Mouse (Mus musculus) embryonic facial prominence, embryonic 10.5 days (tissue): ENCODE results near the gene Tmco3. TPM values are rescaled to one million over a fixed set of nuclear protein-coding genes. Genes with fewer than 3 reads are reported as not detected.

Experiments
- DNase-seq: peaks from one replicate; pipeline ENCODE4 v3.0.0-alpha.2; 2017; ENCODE audit warnings: low spot score
- H3K27ac ChIP-seq: fragments of 300-500 bp; sonication (generic); replicated peaks from 2 replicates; pipeline ENCODE4 v1.5.1; 2016; ENCODE audit warnings: mild to moderate bottlenecking
- H3K27me3 ChIP-seq: fragments of 300-500 bp; sonication (generic); replicated peaks from 2 replicates; pipeline ENCODE4 v1.6.1; 2016; ENCODE audit warnings: low read depth, mild to moderate bottlenecking; ENCODE audit not compliant: poor library complexity, severe bottlenecking
- H3K36me3 ChIP-seq: fragments of 300-500 bp; sonication (generic); replicated peaks from 2 replicates; pipeline ENCODE4 v1.6.1; 2016; ENCODE audit warnings: mild to moderate bottlenecking, moderate library complexity
- H3K4me1 ChIP-seq: fragments of 300-500 bp; sonication (generic); 2 replicates; pipeline ENCODE4 v1.6.1; 2016
- H3K4me3 ChIP-seq: fragments of 300-500 bp; sonication (generic); 2 replicates; pipeline ENCODE4 v1.5.1; 2016; ENCODE audit warnings: mild to moderate bottlenecking, moderate library complexity
- H3K9me3 ChIP-seq: fragments of 300-500 bp; sonication (generic); 2 replicates; pipeline ENCODE4 v1.6.1; 2016; ENCODE audit warnings: mild to moderate bottlenecking
- whole genome bisulfite sequencing: fragments of 180-500 bp; shearing (Covaris S2); methylation state at CpG from one replicate; pipeline ENCODE4 v1.1.7; 2016; 5-methylcytosine and 5-hydroxymethylcytosine counted together
- polyA plus RNA-seq: library from polyadenylated mRNA; unstranded; fragments of >200 nt; fragmentation: Nextera tagmentation; extraction: Ambion mirVana; gene quantifications from 2 replicates; pipeline ENCODE4 v1.2.1, GENCODE M21; 2016

The Tmco3 gene
- polyA plus RNA-seq, 1 experiment from 2014 or later: 37.8 TPM

- H3K27me3 ChIP-seq: no peaks in the 10 kb centered on the region
- H3K36me3 ChIP-seq: peaks cover 100% of the 10 kb centered on the region
- H3K27ac ChIP-seq: no peak overlapping the region
- DNase-seq: no peak
- no peaks in the 10 kb centered on the region for H3K9me3 ChIP-seq
- 91% methylated on average over 9 of the region's 9 CpGs for WGBS
- H3K4me3 ChIP-seq: no peak overlapping the region
- no peaks in the 10 kb centered on the region for H3K4me1 ChIP-seq
Observed at GRCm38 (mm10) chr8:13353155-13353833, 65.3 kb downstream of the Tmco3 start.

- Histone ChIP-seq H3K27ac (no peak overlapping the region), H3K4me1 (no peaks in the 10 kb centered on the region), H3K36me3 (peaks cover 100% of the 10 kb centered on the region), H3K9me3 (no peaks in the 10 kb centered on the region), H3K27me3 (no peaks in the 10 kb centered on the region), H3K4me3 (no peak overlapping the region)
- no peak for DNase-seq
- 87% methylated on average over 4 of the region's 4 CpGs for WGBS
Observed at GRCm38 (mm10) chr8:13353883-13354282, 65.9 kb downstream of the Tmco3 start.

GRCm38 (mm10) chr8:13356221-13356620 lies 68.2 kb downstream of the Tmco3 start:
- DNase-seq: no peak
- H3K36me3 ChIP-seq: peaks cover 100% of the 10 kb centered on the region
- 90% methylated on average over 6 of the region's 6 CpGs for WGBS

GRCm38 (mm10) chr8:13356681-13357080 lies 68.7 kb downstream of the Tmco3 start:
- Histone ChIP-seq H3K4me1 (no peaks in the 10 kb centered on the region), H3K4me3 (no peak overlapping the region), H3K36me3 (peaks cover 100% of the 10 kb centered on the region), H3K27ac (no peak overlapping the region), H3K9me3 (peaks cover 4% of the 10 kb centered on the region; the same call in 1 of the 2 replicates), H3K27me3 (no peaks in the 10 kb centered on the region)
- DNase-seq: no peak
- WGBS: 91% methylated on average over 10 of the region's 10 CpGs

More at GRCm38 (mm10) chr8:13356221-13356620, 68.2 kb downstream of the Tmco3 start:
- Histone ChIP-seq H3K27me3 (no peaks in the 10 kb centered on the region), H3K4me3 (no peak overlapping the region), H3K27ac (no peak overlapping the region), H3K9me3 (no peaks in the 10 kb centered on the region), H3K4me1 (no peaks in the 10 kb centered on the region)

- no peak overlapping the region for H3K4me3 ChIP-seq
- no peaks in the 10 kb centered on the region for H3K27me3 ChIP-seq
- no peak overlapping the region for H3K27ac ChIP-seq
- H3K4me1 ChIP-seq: no peaks in the 10 kb centered on the region
- H3K36me3 ChIP-seq: peaks cover 100% of the 10 kb centered on the region
- no peak for DNase-seq
- 94% methylated on average over 7 of the region's 7 CpGs for WGBS
- H3K9me3 ChIP-seq: peaks cover 7% of the 10 kb centered on the region; the same call in 1 of the 2 replicates
Observed at GRCm38 (mm10) chr8:13360213-13360612, 72.2 kb downstream of the Tmco3 start.

GRCm38 (mm10) chr8:13361865-13362264 lies 73.9 kb downstream of the Tmco3 start:
- H3K9me3 ChIP-seq: peaks cover 7% of the 10 kb centered on the region; the same call in 1 of the 2 replicates
- H3K4me1 ChIP-seq: no peaks in the 10 kb centered on the region
- H3K27ac ChIP-seq: no peak overlapping the region
- no peaks in the 10 kb centered on the region for H3K27me3 ChIP-seq
- H3K4me3 ChIP-seq: no peak overlapping the region
- H3K36me3 ChIP-seq: peaks cover 100% of the 10 kb centered on the region
- 95% methylated on average over 6 of the region's 6 CpGs for WGBS
- peak; percentile 21 for DNase-seq

Other genes with a start within 250 kb of the Tmco3 start
- gene Proz, start 227.3 kb upstream of the Tmco3 start, polyA plus RNA-seq: 0.20 and 0.24 TPM in 2 replicates
- gene Pcid2, start 182.7 kb upstream of the Tmco3 start, polyA plus RNA-seq: 57.8 and 59.2 TPM in 2 replicates
- gene Cul4a, start 182.6 kb upstream of the Tmco3 start, polyA plus RNA-seq: 90.3 and 96.0 TPM in 2 replicates
- gene Lamp1, start 129.0 kb upstream of the Tmco3 start, polyA plus RNA-seq: 183 TPM in 2 replicates
- gene Grtp1, start 87.6 kb upstream of the Tmco3 start, polyA plus RNA-seq: 15.3 and 15.4 TPM in 2 replicates
- gene Adprhl1, start 34.0 kb upstream of the Tmco3 start, polyA plus RNA-seq: 0.39 and 0.70 TPM in 2 replicates
- 22.5 and 23.7 TPM in 2 replicates for gene Dcun1d2, start 59 bp upstream of the Tmco3 start, polyA plus RNA-seq
- 182 and 193 TPM in 2 replicates for gene Tfdp1, start 50.6 kb downstream of the Tmco3 start, polyA plus RNA-seq
- not detected in 2 replicates for gene Atp4b, start 108.6 kb downstream of the Tmco3 start, polyA plus RNA-seq
- 0.02 and 0.03 TPM in 2 replicates for gene Grk1, start 116.9 kb downstream of the Tmco3 start, polyA plus RNA-seq
- 0.13 and 0.20 TPM in 2 replicates for gene Tmem255b, start 147.0 kb downstream of the Tmco3 start, polyA plus RNA-seq
- gene Gas6, start 206.3 kb downstream of the Tmco3 start, polyA plus RNA-seq: 7.8 and 8.2 TPM in 2 replicates